Mouse (Mus musculus) right cerebral cortex, postnatal 4 days (tissue): ENCODE results near the gene Cks1b.

Source experiments
- DNase-seq: peaks from one replicate; pipeline ENCODE4 v3.0.0-alpha.2; 2022

The Cks1b gene

GRCm38 (mm10) chr3:89425141-89425525 lies 7.0 kb upstream of the Cks1b start:
- DNase-seq = no peak

- DNase-seq = no peak
Observed at GRCm38 (mm10) chr3:89424416-89425140, 6.4 kb upstream of the Cks1b start.

GRCm38 (mm10) chr3:89422556-89423205 lies 4.5 kb upstream of the Cks1b start:
- no peak for DNase-seq

- DNase-seq = no peak
Observed at GRCm38 (mm10) chr3:89421810-89422473, 3.8 kb upstream of the Cks1b start.

GRCm38 (mm10) chr3:89421002-89421774 lies 3.0 kb upstream of the Cks1b start:
- DNase-seq = peak; percentile 43

- DNase-seq = no peak
Observed at GRCm38 (mm10) chr3:89420421-89420820, 2.2 kb upstream of the Cks1b start.

- no peak for DNase-seq
Observed at GRCm38 (mm10) chr3:89419981-89420380, 1.8 kb upstream of the Cks1b start.

- DNase-seq = no peak
Observed at GRCm38 (mm10) chr3:89419571-89419970, 1.4 kb upstream of the Cks1b start.

- DNase-seq = no peak
Observed at GRCm38 (mm10) chr3:89418861-89419250, 673 bp upstream of the Cks1b start.

GRCm38 (mm10) chr3:89417840-89418169 lies 378 bp downstream of the Cks1b start:
- no peak for DNase-seq

- DNase-seq = no peak
Observed at GRCm38 (mm10) chr3:89417131-89417530, 1.1 kb downstream of the Cks1b start.

GRCm38 (mm10) chr3:89416158-89416557 lies 2.0 kb downstream of the Cks1b start:
- DNase-seq = no peak

GRCm38 (mm10) chr3:89411490-89412393 lies 6.4 kb downstream of the Cks1b start, which contains the start of gene Flad1:
Flad1 (minus strand) TSS chr3:89411870.
- DNase-seq = peak; percentile 95

GRCm38 (mm10) chr3:89410864-89411263 lies 7.3 kb downstream of the Cks1b start:
- DNase-seq = no peak

- no peak for DNase-seq
Observed at GRCm38 (mm10) chr3:89409701-89410100, 8.5 kb downstream of the Cks1b start.

GRCm38 (mm10) chr3:89408448-89408847 lies 9.7 kb downstream of the Cks1b start:
- no peak for DNase-seq

GRCm38 (mm10) chr3:89406887-89407286 lies 11.3 kb downstream of the Cks1b start:
- DNase-seq = no peak

- no peak for DNase-seq
Observed at GRCm38 (mm10) chr3:89402693-89403092, 15.5 kb downstream of the Cks1b start, which contains the start of gene Lenep. Lenep (minus strand) TSS chr3:89402793.

GRCm38 (mm10) chr3:89401329-89401728 lies 16.9 kb downstream of the Cks1b start:
- no peak for DNase-seq

GRCm38 (mm10) chr3:89396654-89397005 lies 21.6 kb downstream of the Cks1b start:
- DNase-seq = no peak

- DNase-seq = peak; percentile 57
Observed at GRCm38 (mm10) chr3:89395806-89396653, 22.2 kb downstream of the Cks1b start.
